In genomic region chr11:54413017-54413416, GRCm38 (mm10) we compare ENCODE assay signal across 10 mouse cellular contexts. TPM values are rescaled to one million over a fixed set of nuclear protein-coding genes. Genes with fewer than 3 reads are reported as not detected.
DNase-seq lines count a peak whose midpoint lies in the region; ATAC-seq lines count a peak whose summit lies in the region.
"Had no signal": no experiment of that assay in that cellular context is flagged by ENCODE, and none has a peak within 500 bp of the region (broad histone marks: within the 10 kb centered on the region; RNA-seq: fewer than 3 reads in every experiment).

No protein-coding gene starts in this region.

- ATAC-seq in hindbrain, embryonic 14.5 days (ENCODE audit: low FRiP score), result no peak
- ATAC-seq in hindbrain, embryonic 13.5 days (ENCODE audit: low FRiP score), result no peak

- 0 out of 2 replicates have a peak overlapping the region, but pooled peaks have one; percentile 11 for H3K9ac ChIP-seq in hindbrain, embryonic 14.5 days
- H3K9ac ChIP-seq in hindbrain, embryonic 13.5 days, result no peak overlapping the region
- H3K9ac ChIP-seq: limb, embryonic 13.5 days had no signal

- no peak overlapping the region for H3K27ac ChIP-seq in hindbrain, embryonic 14.5 days
- H3K27ac ChIP-seq in hindbrain, embryonic 13.5 days, result no peak overlapping the region
- H3K27ac ChIP-seq: limb, embryonic 13.5 days had no signal

- H3K4me1 ChIP-seq in hindbrain, embryonic 14.5 days (replicated peaks; ENCODE audit: control insufficient read depth, insufficient read depth, low read length), result no peaks in the 10 kb centered on the region; the same call in 1 of the 2 replicates
- H3K4me1 ChIP-seq in hindbrain, embryonic 13.5 days (replicated peaks), result no peaks in the 10 kb centered on the region
- H3K4me1 ChIP-seq: limb, embryonic 13.5 days had no signal

- WGBS in hindbrain, embryonic 14.5 days, result 46% methylated on average over 6 of the region's 6 CpGs
- WGBS in hindbrain, embryonic 13.5 days, result 58% methylated on average over 6 of the region's 6 CpGs

- no peaks in the 10 kb centered on the region for H3K9me3 ChIP-seq in hindbrain, embryonic 14.5 days (ENCODE audit: control insufficient read depth, low read length)
- no peaks in the 10 kb centered on the region for H3K9me3 ChIP-seq in hindbrain, embryonic 13.5 days
- H3K9me3 ChIP-seq: limb, embryonic 13.5 days had no signal

- DNase-seq in hindbrain, embryonic 14.5 days (ENCODE audit: low spot score), result no peak
- DNase-seq in NIH3T3 (ENCODE audit: low read depth), result peak; percentile 43
- DNase-seq in heart, postnatal 10 days, result peak; percentile 22 to 28
- peak; percentile 15 for DNase-seq in mesoderm, embryonic 11.5 days (ENCODE audit: low read depth, low spot score)
- DNase-seq in cerebellum, postnatal 36 days, result no peak
- DNase-seq in thymus, postnatal 10 days (ENCODE audit: low spot score in 2 of 2), result no peak
- no peak for DNase-seq in cerebellum, postnatal 14 days

- no peaks in the 10 kb centered on the region for H3K36me3 ChIP-seq in hindbrain, embryonic 14.5 days (replicated peaks; ENCODE audit: control insufficient read depth, insufficient read depth)
- H3K36me3 ChIP-seq in hindbrain, embryonic 13.5 days, result no peaks in the 10 kb centered on the region
- H3K36me3 ChIP-seq: limb, embryonic 13.5 days had no signal

- no peak overlapping the region for H3K4me3 ChIP-seq in hindbrain, embryonic 14.5 days (replicated peaks; ENCODE audit: low read length)
- H3K4me3 ChIP-seq in hindbrain, embryonic 13.5 days, result no peak overlapping the region
- H3K4me3 ChIP-seq: erythroblast, embryonic 14.5 days; limb, embryonic 13.5 days had no signal

- H3K4me2 ChIP-seq in hindbrain, embryonic 14.5 days (replicated peaks), result no peak overlapping the region
- no peak overlapping the region for H3K4me2 ChIP-seq in hindbrain, embryonic 13.5 days
- H3K4me2 ChIP-seq: limb, embryonic 13.5 days had no signal

- H3K27me3 ChIP-seq in hindbrain, embryonic 14.5 days (ENCODE audit: control insufficient read depth, insufficient read depth, low read length), result no peaks in the 10 kb centered on the region
- no peaks in the 10 kb centered on the region for H3K27me3 ChIP-seq in hindbrain, embryonic 13.5 days
- H3K27me3 ChIP-seq: limb, embryonic 13.5 days had no signal

- intact Hi-C loops in heart, postnatal 10 days (cut with DNase I), result no loop called here

RNA-seq across cellular contexts. Expression of gene Fnip1, which starts 25.0 kb away (rescaled TPM):
- 14.2 TPM in 2 replicates for polyA plus RNA-seq in hindbrain, embryonic 14.5 days (2014; fragmentation: Nextera tagmentation; extraction: Ambion mirVana)
- polyA plus RNA-seq in hindbrain, embryonic 13.5 days (2015; fragmentation: Nextera tagmentation; extraction: Ambion mirVana), result 10.0 and 10.7 TPM in 2 replicates
- total RNA-seq in heart, postnatal 10 days (2021), result 10 to 100 TPM; 30.5 to 34.7 TPM

RNA-seq across cellular contexts. Expression of gene Meikin, which starts 42.6 kb away (rescaled TPM):
- not detected in 2 replicates for polyA plus RNA-seq in hindbrain, embryonic 14.5 days (2014; fragmentation: Nextera tagmentation; extraction: Ambion mirVana)
- polyA plus RNA-seq in hindbrain, embryonic 13.5 days (2015; fragmentation: Nextera tagmentation; extraction: Ambion mirVana), result not detected in 2 replicates
- total RNA-seq in heart, postnatal 10 days (2021), result not detected
- polyA plus RNA-seq: erythroblast, embryonic 14.5 days; limb, embryonic 13.5 days had no signal

Comparison
In these comparisons a context has a peak if more than half of its experiments do, and no peak if none do; other contexts are left out.
1. DNase-seq: peak in NIH3T3 (single experiment), heart, postnatal 10 days (2 of 2) and mesoderm, embryonic 11.5 days (single experiment); none in hindbrain, embryonic 14.5 days (single experiment), cerebellum, postnatal 36 days (0 of 2), thymus, postnatal 10 days (0 of 2) and cerebellum, postnatal 14 days (0 of 2).